Mouse (Mus musculus) left cerebral cortex, adult 18-20 months (tissue): ENCODE results near the gene Kat5. TPM values are rescaled to one million over a fixed set of nuclear protein-coding genes. Genes with fewer than 3 reads are reported as not detected.

ENCODE experiments used
- total RNA-seq, 2 experiments: library from RNA; stranded (reverse); gene quantifications; 2 replicates each; pipeline ENCODE4 v1.2.3; 2021

The Kat5 gene
- total RNA-seq, 2 experiments from 2014 or later: 92.6 to 96.3 TPM

Other genes with a start within 250 kb of the Kat5 start
- gene Eif1ad, start 243.5 kb downstream of the Kat5 start, total RNA-seq: 10 to 100 TPM; 22.6 to 26.3 TPM
- 10 to 100 TPM; 83.5 to 84.2 TPM for gene Banf1, start 243.1 kb downstream of the Kat5 start, total RNA-seq
- gene Sart1, start 221.5 kb downstream of the Kat5 start, total RNA-seq: 10 to 100 TPM; 78.4 to 88.6 TPM
- gene Tsga10ip, start 207.7 kb downstream of the Kat5 start, total RNA-seq: not detected
- 100 to 1,000 TPM; 263 to 283 TPM for gene Drap1, start 185.3 kb downstream of the Kat5 start, total RNA-seq
- gene AI837181, start 185.1 kb downstream of the Kat5 start, total RNA-seq: 10 to 100 TPM; 73.6 to 75.6 TPM
- gene Fosl1, start 162.7 kb downstream of the Kat5 start, total RNA-seq: not detected
- 10 to 100 TPM; 28.3 to 31.5 TPM for gene Ccdc85b, start 152.3 kb downstream of the Kat5 start, total RNA-seq
- gene Fibp, start 149.6 kb downstream of the Kat5 start, total RNA-seq: 10 to 100 TPM; 91.2 to 98.9 TPM
- under 1 TPM; 0.33 to 0.61 TPM for gene Ctsw, start 141.7 kb downstream of the Kat5 start, total RNA-seq
- gene Efemp2, start 136.3 kb downstream of the Kat5 start, total RNA-seq: 10 to 100 TPM; 12.9 to 15.9 TPM
- gene Mus81, start 121.8 kb downstream of the Kat5 start, total RNA-seq: 10 to 100 TPM; 28.0 to 33.9 TPM
- 1,000 to 10,000 TPM; 1,316 to 1,327 TPM for gene Cfl1, start 119.8 kb downstream of the Kat5 start, total RNA-seq
- gene 1700020D05Rik, start 106.5 kb downstream of the Kat5 start, total RNA-seq: 1 to 10 TPM; 5.3 to 6.7 TPM
- 10 to 100 TPM; 88.3 TPM for gene Snx32, start 99.7 kb downstream of the Kat5 start, total RNA-seq
- gene Ovol1, start 49.6 kb downstream of the Kat5 start, total RNA-seq: not detected
- gene Ap5b1, start 42.2 kb downstream of the Kat5 start, total RNA-seq: 1 to 10 TPM; 5.7 to 6.1 TPM
- gene Rnaseh2c, start 8.4 kb downstream of the Kat5 start, total RNA-seq: 10 to 100 TPM; 83.1 to 83.4 TPM
- gene Rela, start 27.2 kb upstream of the Kat5 start, total RNA-seq: 10 to 100 TPM; 18.8 to 22.0 TPM
- 10 to 100 TPM; 11.5 to 13.3 TPM for gene Sipa1, start 53.5 kb upstream of the Kat5 start, total RNA-seq
- gene Map3k11, start 78.5 kb upstream of the Kat5 start, total RNA-seq: 10 to 100 TPM; 18.8 to 22.4 TPM
- gene Pcnx3, start 78.7 kb upstream of the Kat5 start, total RNA-seq: 10 to 100 TPM; 61.1 to 74.0 TPM
- gene Kcnk7, start 94.1 kb upstream of the Kat5 start, total RNA-seq: not detected
- 10 to 100 TPM; 23.7 to 24.7 TPM for gene Ehbp1l1, start 116.1 kb upstream of the Kat5 start, total RNA-seq
- gene Fam89b, start 119.4 kb upstream of the Kat5 start, total RNA-seq: 10 to 100 TPM; 24.4 to 30.9 TPM
- 10 to 100 TPM; 37.2 to 41.8 TPM for gene Ltbp3, start 130.7 kb upstream of the Kat5 start, total RNA-seq
- gene Scyl1, start 161.2 kb upstream of the Kat5 start, total RNA-seq: 10 to 100 TPM; 90.8 to 93.4 TPM